Mouse (Mus musculus) myocyte (in vitro differentiated cells): ENCODE results near the gene Fanca.

Experiments
- CEBPB ChIP-seq: IDR thresholded peaks from 2 replicates; pipeline ENCODE4 v1.6.1; 2011; ENCODE audit warnings: mild to moderate bottlenecking, moderate library complexity; ENCODE audit not compliant: poor library complexity, insufficient read depth, severe bottlenecking
- E2F4 ChIP-seq: IDR thresholded peaks from one replicate; pipeline ENCODE4 v1.6.1; 2011; ENCODE audit warnings: mild to moderate bottlenecking, control low read depth, moderate library complexity; ENCODE audit not compliant: insufficient read depth
- MAX ChIP-seq: IDR thresholded peaks from one replicate; pipeline ENCODE4 v1.6.1; 2011; ENCODE audit warnings: low read depth, mild to moderate bottlenecking, control low read depth
- MYOG ChIP-seq, 3 experiments: IDR thresholded peaks; one replicate each; pipeline ENCODE4 v1.6.1; 2011; ENCODE audit warnings: control low read depth in 2 of 3, low read depth in 2 of 3, mild to moderate bottlenecking in 2 of 3; ENCODE audit not compliant: insufficient read length in 2 of 3, control insufficient read depth in 1 of 3, insufficient read depth in 1 of 3
- POLR2A ChIP-seq: IDR thresholded peaks from one replicate; pipeline ENCODE4 v1.6.1; 2011; ENCODE audit warnings: low read depth, mild to moderate bottlenecking, control low read depth, moderate library complexity; ENCODE audit not compliant: insufficient read length
- POLR2AphosphoS2 ChIP-seq: IDR thresholded peaks from one replicate; pipeline ENCODE4 v1.6.1; 2011; ENCODE audit warnings: low read depth, control low read depth; ENCODE audit not compliant: insufficient read length
- SRF ChIP-seq: IDR thresholded peaks from one replicate; pipeline ENCODE4 v1.6.1; 2011; ENCODE audit warnings: low read depth; ENCODE audit not compliant: control insufficient read depth, insufficient read length
- TCF12 ChIP-seq: IDR thresholded peaks from one replicate; pipeline ENCODE4 v1.6.1; 2011; ENCODE audit warnings: mild to moderate bottlenecking, control low read depth; ENCODE audit not compliant: poor library complexity, insufficient read depth, severe bottlenecking
- TCF3 ChIP-seq: IDR thresholded peaks from one replicate; pipeline ENCODE4 v1.6.1; 2011; ENCODE audit warnings: low read depth, control low read depth; ENCODE audit not compliant: insufficient read length
- USF1 ChIP-seq: IDR thresholded peaks from one replicate; pipeline ENCODE4 v1.6.1; 2011; ENCODE audit warnings: low read depth, mild to moderate bottlenecking, control low read depth, moderate library complexity

DNA sequence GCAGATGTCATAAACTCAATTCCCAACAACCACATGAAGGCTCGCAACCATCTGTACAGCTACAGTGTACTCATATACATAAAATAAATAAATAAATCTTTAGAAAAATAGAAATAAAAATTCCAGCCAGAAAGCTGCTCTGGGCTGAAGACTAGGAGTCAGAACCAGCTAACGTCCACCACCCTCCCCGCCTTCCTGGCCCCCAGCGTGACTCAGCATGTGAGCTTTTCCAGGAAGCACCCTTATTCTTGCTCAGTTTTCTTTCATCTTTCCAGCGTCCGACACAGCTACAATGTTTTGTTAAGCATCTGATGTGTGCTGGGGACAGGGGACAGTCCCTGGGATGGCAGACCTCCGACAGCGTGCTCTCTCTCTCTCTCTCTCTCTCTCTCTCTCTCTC is 26.8 kb upstream of the Fanca start:
- no peak for TF ChIP-seq USF1
- TF ChIP-seq POLR2A, result no peak
- TF ChIP-seq TCF12, result no peak
- no peak for TF ChIP-seq MYOG (IDR thresholded peaks at IDR 0.05; ENCODE audit: control insufficient read depth in 1 of 3, insufficient read depth in 1 of 3, insufficient read length in 2 of 3, low read depth in 2 of 3)
- TF ChIP-seq POLR2AphosphoS2, result no peak
- no peak for TF ChIP-seq MAX
- TF ChIP-seq E2F4, result no peak
- TF ChIP-seq CEBPB, result no peak
- TF ChIP-seq SRF, result no peak
- TF ChIP-seq TCF3, result no peak
